Mouse (Mus musculus) heart, adult 9 months (tissue): ENCODE data around the gene Trit1.
A peak's percentile ranks its signal among the peaks of the same experiment; 100 is the strongest.

ENCODE experiments used
- DNase-seq, 2 experiments: peaks; one replicate each; pipeline ENCODE4 v3.0.0; 2022; ENCODE audit warnings: low spot score in 2 of 2

Trit1 gene

GRCm38 (mm10) chr4:123050681-123051211 is 34.3 kb downstream of the Trit1 start:
- peak; percentile 90 for DNase-seq

GRCm38 (mm10) chr4:123053179-123053578 is 36.8 kb downstream of the Trit1 start:
- no peak for DNase-seq

GRCm38 (mm10) chr4:123054172-123054790 is 37.9 kb downstream of the Trit1 start:
- no peak for DNase-seq

GRCm38 (mm10) chr4:123056560-123057109 is 40.2 kb downstream of the Trit1 start:
- DNase-seq = no peak

DNA sequence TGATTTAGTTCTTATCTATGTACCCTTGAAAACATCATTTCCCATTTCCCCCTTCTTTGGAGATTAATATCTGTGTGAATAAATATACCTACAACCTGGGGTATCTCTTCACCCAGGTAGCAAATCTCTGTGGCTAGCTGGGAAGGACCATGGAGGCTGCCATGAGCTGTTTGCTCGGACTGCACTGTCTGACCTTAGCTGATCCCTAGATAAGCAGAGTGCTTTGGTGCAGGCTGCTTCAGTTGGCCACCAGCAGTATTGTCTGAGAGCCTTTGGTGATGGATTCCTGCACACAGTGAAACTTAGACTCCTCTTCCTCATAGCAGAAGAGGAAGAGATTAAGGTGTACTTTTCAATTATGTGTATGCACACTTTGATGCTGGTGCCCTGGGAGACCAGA is 41.6 kb downstream of the Trit1 start:
- DNase-seq = no peak

- no peak for DNase-seq
Measured at GRCm38 (mm10) chr4:123061744-123062143, 45.3 kb downstream of the Trit1 start.

GRCm38 (mm10) chr4:123068646-123069045 is 52.2 kb downstream of the Trit1 start:
- DNase-seq = no peak

DNA sequence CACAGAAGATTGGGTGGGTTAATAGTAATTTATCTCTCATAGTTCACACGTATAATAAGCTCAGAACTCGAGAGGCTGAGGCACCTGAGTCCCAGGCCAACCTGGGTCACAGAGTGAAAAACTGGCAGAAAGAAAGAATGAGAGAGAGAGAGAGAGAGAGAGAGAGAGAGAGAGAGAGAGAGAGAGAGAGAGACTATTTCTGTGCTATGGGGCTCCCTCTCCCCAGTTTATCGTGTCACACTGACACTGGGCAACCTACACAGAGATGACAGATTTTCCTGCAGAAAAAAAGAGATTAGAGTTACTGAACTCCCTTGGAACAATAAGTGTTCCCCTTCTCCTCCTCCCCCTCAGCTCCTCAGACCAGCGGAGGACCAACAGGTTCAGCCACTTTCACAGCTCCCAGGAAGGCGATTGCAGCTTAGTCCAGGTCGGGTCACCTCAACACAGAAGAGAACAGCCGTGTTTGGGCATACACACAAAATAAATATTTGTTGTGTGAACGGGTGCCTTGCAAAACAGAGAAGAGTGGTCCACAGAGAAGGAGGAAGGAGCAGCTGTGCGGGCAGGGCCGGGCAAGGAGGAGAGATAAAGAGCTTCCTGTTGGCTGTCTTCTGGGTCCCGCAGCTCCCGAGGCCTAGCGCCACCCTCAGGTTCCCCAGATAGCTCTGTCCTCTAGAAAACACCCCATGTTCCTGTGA is 55.0 kb downstream of the Trit1 start:
- no peak for DNase-seq

GRCm38 (mm10) chr4:123076928-123077327 is 60.5 kb downstream of the Trit1 start:
- no peak for DNase-seq

DNA sequence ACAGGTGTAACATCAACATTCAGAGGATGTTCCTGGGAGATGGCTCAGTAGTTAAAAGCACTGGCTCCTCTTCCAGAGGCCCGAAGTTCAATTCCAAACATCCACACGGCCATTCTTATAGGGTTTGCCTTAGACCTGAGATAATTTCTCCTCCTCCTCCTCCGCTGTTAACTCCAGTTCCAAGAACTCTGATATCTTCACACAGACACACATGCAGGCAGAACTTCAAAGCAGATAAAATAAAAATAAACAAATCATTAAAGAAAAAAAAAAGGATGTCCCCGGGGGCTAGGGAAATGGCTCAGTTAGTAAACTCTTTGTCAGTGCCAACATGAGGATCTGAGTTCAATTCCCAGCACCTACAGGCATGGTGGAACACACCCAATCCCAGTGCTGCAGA is 61.8 kb downstream of the Trit1 start:
- no peak for DNase-seq

DNA sequence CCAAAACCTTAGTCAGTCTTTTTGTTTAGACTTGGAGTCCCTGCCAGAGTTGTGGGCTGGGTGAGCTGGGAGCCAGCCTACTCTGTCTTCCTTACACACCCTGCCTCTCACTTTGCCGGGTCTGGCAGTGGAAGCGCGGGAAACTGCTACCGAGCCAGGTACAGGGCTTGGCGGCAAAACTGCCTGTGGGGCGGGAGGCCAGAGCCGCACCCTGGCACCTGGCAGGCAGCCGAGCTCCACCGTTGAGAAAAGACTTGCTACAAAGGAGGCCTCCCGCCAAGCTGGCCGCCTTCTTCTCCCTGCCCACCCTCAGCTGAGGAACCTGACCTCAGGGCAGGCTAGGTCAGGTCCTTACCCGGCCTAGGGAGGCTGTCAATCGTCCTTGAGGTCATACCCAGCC is 64.4 kb downstream of the Trit1 start:
- no peak for DNase-seq

- DNase-seq = peak; percentile 10 to 29
Measured at GRCm38 (mm10) chr4:123082283-123083163, 66.1 kb downstream of the Trit1 start.

DNA sequence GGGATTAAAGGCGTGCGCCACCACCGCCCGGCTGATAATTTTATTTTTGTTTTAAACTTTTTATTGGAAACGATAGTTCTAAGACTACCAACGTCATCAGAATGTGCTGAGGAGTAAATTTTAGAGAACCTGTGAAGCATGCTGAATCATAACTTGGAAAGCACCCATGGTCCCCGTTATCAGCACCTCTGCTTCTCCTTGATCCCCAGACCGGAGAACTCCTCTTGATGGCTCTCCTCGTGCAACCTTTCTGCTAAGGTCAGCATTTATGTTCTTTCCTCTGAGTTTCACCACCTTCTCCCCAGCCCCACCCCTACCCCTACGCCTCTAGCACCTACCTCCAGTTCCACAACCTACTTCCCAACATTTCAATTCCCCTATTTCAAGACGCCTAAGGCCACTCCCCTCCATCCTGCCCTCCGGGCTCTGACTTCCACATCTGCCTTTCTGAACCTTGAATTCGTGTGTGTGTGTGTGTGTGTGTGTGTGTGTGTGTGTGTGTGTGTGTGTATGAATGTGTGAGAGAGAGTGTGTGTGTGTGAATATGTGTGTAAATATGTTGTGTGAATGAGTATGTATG is 67.0 kb downstream of the Trit1 start:
- no peak for DNase-seq

DNA sequence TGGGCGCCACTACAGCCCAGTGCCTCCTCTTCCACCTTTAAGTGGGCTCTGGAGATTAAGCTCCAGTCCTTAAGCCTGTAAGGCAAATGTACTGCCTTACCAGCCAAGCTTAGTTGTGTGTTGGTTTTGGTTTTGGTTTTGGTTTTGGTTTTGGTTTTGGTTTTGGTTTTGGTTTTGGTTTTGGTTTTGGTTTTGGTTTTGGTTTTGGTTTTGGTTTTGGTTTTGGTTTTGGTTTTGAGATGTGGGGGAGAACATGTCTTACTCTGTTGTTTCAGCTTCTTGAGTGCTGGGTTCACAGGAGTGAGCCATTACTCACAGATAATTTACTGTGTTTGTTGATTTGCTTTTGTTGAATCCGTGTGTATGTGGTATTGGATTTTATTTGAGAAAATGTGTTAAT is 68.9 kb downstream of the Trit1 start:
- DNase-seq = no peak

GRCm38 (mm10) chr4:123086381-123086780 is 70.0 kb downstream of the Trit1 start:
- no peak for DNase-seq

DNA sequence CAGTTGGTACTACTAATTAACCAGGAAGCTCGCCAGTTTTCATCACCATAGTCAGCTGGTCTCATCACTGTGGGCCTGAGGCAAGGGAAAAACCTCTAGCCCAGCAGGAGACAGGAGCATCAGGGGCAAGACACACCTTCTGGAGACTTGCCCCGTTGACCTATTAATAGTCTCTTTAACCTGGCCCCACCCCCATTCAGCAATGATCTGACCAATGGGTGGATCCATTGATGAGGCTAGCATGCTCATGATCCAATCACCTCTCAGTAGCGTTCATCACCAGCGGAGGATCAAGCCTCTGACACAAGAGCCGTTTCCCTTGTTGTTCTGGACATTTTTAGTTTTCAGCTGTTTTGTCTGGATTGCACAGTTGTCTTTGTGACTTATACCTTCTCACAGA is 76.2 kb downstream of the Trit1 start:
- DNase-seq = no peak

- no peak for DNase-seq
Measured at GRCm38 (mm10) chr4:123093064-123093776, 76.8 kb downstream of the Trit1 start.

GRCm38 (mm10) chr4:123093869-123094268 is 77.5 kb downstream of the Trit1 start:
- DNase-seq = no peak
